Mouse (Mus musculus): ENCODE data around the gene Ttc23. TPM values are rescaled to one million over a fixed set of nuclear protein-coding genes. Genes with fewer than 3 reads are reported as not detected.
A peak's percentile ranks its signal among the peaks of the same experiment; 100 is the strongest.

Ttc23 gene
- total RNA-seq, 2 experiments from 2014 or later, result 9.0 TPM

DNA sequence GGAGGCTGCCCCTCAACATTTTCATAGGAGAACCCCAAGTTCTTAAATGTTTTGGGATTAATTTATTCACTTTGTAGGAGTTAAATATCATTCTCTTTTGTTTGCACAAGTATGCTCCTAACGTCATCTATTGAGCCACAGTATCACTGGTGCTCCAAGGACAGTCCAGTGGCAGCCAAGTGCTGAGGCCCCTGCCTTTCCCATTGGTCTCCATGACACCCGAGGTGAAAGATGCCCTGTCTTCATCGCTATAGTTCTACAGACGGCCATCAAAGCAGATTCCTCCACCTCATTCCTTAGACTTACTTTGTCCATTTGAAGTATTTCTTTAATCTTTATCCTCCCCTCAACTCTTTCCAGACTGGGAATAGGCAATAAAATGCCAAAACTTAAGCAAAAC, 77.3 kb downstream of the Ttc23 start:
- no peak for DNase-seq (ENCODE audit: extremely low spot score in 1 of 2, low spot score in 2 of 2)
- intact Hi-C loops (cut with DNase I), result no loop called here

- intact Hi-C loops (cut with DNase I), result no loop called here
- no peak for DNase-seq (ENCODE audit: extremely low spot score in 1 of 2, low spot score in 2 of 2)
These were observed 77.8 kb downstream of the Ttc23 start for GRCm38 (mm10) chr7:67725016-67725415.

DNA sequence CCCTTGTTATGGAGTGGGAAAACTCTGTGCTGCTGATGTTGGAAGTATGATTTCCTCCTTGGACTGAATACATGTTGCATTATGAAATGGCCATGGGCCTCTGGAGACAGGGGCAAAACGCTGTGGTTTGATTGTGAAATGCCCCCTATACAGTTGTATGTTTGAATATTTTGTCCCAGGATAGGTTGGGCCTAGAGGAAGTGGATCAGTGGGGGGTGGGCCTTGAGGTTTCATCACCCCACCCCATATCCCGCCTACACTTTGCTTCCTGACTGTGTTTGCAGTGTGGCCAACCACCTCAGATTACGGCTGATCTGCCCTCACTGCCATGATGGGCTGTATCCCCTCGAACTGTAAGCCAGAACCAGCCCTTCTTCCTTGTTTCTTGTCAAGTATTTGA, 81.0 kb downstream of the Ttc23 start:
- DNase-seq (ENCODE audit: extremely low spot score in 1 of 2, low spot score in 2 of 2), result no peak
- intact Hi-C loops (cut with DNase I), result no loop called here

GRCm38 (mm10) chr7:67728809-67729208, 81.6 kb downstream of the Ttc23 start:
- DNase-seq (ENCODE audit: extremely low spot score in 1 of 2, low spot score in 2 of 2), result no peak
- intact Hi-C loops (cut with DNase I), result no loop called here

DNA sequence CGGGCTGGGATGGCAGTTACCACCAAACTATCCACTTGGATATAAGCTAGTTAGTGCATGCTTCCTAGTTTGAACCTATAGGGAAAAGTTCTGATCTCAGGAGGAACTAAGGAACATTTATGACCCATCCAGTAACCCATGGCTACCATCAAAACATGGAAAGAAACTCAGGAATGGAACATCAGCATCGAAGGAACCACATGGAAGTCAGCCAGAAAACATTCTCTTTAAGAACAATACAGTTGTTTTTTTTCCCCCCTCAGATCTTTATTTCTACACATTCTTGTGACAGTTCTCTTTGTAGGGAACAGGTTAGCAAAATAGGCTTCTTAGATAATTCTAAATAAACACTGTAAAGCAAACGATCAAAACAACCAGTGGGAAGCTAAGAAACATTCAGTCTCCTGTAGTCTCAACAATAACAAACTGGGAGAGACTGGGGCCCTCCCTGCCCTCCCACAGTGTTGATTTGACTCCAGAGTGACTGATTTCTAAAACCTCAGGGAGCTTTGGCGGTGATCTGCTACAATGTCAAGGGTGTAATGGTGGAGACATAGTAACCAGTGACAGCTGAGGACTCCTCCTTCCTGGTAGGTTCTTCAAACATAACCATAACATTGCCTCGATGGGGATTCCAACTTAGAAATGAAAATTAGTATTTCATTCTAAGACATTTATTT, 83.4 kb downstream of the Ttc23 start:
- intact Hi-C loops (cut with DNase I), result no loop called here
- peak in 1 of 2 experiments; percentile 65 for DNase-seq (ENCODE audit: extremely low spot score in 1 of 2, low spot score in 2 of 2)

GRCm38 (mm10) chr7:67732276-67732675, 85.1 kb downstream of the Ttc23 start:
- intact Hi-C loops (cut with DNase I), result no loop called here
- no peak for DNase-seq (ENCODE audit: extremely low spot score in 1 of 2, low spot score in 2 of 2)

GRCm38 (mm10) chr7:67740382-67740781, 93.2 kb downstream of the Ttc23 start:
- intact Hi-C loops (cut with DNase I), result no loop called here
- no peak for DNase-seq (ENCODE audit: extremely low spot score in 1 of 2, low spot score in 2 of 2)

DNA sequence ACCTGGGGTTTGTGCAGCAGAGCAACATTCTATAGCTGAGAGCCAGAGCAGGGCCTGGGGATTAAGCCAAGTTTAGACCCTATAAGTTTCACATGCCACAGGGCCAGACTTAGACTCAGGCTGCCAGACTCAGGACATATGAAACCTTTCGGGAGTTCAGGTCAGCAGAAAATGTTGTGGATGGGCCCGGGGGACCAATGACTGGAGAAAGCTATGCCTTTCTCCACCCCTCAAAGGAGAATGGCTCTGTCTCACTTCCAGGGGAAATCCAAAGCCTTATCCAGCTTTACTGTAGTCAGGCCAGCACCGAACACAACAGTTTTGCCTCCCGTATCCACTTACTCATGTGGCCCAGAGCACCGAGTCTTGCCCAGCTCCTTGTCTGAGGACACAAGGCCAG, 93.6 kb downstream of the Ttc23 start:
- intact Hi-C loops (cut with DNase I), result no loop called here
- no peak for DNase-seq (ENCODE audit: extremely low spot score in 1 of 2, low spot score in 2 of 2)

- intact Hi-C loops (cut with DNase I), result no loop called here
- no peak for DNase-seq (ENCODE audit: extremely low spot score in 1 of 2, low spot score in 2 of 2)
These were observed 94.5 kb downstream of the Ttc23 start for GRCm38 (mm10) chr7:67741706-67742105.

DNA sequence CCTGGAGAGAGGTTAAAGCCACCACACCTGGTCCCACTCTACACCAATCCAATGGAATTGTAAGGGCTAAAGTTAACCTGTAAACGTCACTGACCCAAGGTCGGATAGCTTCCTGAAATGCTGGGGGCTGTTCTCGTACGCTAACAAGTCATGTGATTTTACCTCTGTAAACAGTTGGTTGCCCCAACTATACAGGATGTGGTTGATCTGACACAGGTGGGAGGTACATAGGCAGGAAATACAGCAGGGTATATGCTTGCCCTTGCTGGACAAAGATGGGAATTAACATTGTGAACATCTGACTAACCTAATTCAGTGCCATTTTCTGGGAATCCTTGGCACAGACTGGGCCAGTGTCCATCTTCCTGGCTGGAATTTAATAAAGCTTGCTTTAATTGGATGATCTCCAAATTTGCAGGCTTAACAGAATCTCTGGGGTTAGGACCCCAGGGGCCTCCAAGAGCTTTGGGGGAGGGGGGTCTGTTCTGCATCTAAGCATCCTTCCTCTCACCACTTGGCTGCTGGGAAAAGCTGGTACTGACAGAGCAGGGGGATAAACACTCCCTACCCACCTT, 100.6 kb downstream of the Ttc23 start:
- DNase-seq (ENCODE audit: extremely low spot score in 1 of 2, low spot score in 2 of 2), result no peak
- intact Hi-C loops (cut with DNase I), result no loop called here

DNA sequence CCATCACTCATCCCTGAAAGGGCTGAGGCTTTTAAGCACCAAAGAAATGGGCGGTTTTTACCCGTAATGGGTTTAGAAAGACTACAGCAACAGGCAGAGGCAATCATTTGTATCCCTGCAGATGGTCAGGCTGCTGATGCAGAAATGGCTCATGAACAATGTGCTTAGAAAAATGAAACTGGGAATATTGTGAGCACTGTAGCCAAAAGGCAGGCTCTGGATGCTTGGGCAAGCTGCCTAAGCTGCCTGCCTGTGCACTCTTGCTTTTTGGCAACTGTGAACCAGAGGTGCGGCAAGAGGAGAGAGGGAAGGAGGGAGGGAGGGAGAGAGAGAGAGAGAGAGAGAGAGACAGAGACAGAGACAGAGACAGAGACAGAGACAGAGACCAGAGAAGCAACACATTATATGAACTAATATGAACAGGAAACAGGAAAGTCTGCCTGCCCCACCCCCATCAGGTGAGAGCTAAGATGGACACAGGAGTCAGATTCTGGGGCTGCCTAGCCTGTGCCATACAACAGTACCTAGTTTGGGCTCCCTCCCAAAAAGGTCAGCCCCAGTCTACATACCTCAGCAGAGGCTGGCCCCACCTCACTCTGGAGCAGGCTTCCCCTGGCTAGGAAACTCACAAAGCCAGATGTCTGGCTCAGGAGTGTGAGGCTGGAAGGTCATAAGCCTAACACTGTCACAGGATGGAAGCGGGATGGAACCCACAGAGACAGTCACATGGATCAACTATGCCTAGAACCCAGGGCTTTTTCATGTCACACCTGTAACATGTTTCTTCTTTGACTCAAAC, 102.4 kb downstream of the Ttc23 start:
- no peak for DNase-seq (ENCODE audit: extremely low spot score in 1 of 2, low spot score in 2 of 2)
- intact Hi-C loops (cut with DNase I), result no loop called here

DNA sequence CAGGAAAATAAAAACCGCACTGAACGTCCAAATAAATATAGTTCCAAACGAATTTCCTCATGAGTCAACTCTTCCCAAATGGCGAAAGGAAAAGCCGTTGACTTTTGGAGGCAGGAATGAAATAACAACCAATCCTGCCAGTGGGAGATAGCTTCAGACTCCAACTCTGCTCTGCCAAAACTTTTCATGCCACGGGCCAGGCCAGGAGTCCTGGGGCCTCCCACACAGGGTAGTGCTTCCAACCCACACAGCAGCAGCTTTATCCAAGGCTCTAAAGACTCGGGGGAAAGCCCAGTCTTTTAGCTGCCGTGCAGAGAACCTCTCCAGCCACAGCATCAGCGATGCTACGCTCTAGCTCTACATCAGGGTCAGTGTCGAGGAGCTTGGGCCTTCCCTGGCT, 107.4 kb downstream of the Ttc23 start:
- intact Hi-C loops (cut with DNase I), result no loop called here
- DNase-seq (ENCODE audit: extremely low spot score in 1 of 2, low spot score in 2 of 2), result no peak

GRCm38 (mm10) chr7:67755366-67755765, 108.2 kb downstream of the Ttc23 start:
- intact Hi-C loops (cut with DNase I), result no loop called here
- no peak for DNase-seq (ENCODE audit: extremely low spot score in 1 of 2, low spot score in 2 of 2)

DNA sequence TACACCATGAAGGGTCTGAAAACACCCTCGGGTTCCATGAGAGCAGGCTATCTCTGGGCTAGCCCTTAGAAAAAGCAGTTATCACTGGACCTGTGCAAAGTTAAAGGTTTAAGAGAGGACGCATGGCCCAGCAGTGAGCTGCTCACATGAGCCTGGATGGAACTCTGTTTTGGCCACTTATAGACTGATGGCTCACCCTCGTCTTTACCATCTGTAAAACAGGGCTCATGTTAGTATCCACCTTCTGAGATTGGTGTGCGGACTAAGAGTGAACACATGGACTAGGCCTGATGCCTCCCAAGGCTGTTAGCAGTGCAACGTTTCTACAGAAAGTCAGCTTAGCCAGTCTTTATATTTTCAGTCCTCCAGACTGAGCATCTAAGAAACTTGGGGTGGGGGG, 109.4 kb downstream of the Ttc23 start:
- intact Hi-C loops (cut with DNase I), result no loop called here
- DNase-seq (ENCODE audit: extremely low spot score in 1 of 2, low spot score in 2 of 2), result no peak

DNA sequence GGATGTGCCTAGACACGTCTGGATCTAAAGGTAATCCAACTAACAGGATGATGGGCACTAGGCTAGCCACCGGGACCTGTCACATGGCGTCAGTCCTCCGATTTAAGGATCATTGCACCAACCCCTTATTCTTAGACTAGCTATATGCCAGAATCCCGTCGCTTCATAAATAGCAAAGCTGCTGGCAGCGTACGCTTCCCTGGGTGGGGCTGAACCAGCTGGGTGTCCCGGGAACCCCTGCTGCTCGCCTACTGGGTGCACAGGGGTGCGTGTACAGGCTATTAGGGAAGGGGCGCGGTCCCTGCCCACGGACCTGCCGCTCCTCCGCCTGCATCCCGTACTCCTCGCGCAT, 111.3 kb downstream of the Ttc23 start:
- DNase-seq (ENCODE audit: extremely low spot score in 1 of 2, low spot score in 2 of 2), result no peak
- intact Hi-C loops (cut with DNase I), result no loop called here

DNA sequence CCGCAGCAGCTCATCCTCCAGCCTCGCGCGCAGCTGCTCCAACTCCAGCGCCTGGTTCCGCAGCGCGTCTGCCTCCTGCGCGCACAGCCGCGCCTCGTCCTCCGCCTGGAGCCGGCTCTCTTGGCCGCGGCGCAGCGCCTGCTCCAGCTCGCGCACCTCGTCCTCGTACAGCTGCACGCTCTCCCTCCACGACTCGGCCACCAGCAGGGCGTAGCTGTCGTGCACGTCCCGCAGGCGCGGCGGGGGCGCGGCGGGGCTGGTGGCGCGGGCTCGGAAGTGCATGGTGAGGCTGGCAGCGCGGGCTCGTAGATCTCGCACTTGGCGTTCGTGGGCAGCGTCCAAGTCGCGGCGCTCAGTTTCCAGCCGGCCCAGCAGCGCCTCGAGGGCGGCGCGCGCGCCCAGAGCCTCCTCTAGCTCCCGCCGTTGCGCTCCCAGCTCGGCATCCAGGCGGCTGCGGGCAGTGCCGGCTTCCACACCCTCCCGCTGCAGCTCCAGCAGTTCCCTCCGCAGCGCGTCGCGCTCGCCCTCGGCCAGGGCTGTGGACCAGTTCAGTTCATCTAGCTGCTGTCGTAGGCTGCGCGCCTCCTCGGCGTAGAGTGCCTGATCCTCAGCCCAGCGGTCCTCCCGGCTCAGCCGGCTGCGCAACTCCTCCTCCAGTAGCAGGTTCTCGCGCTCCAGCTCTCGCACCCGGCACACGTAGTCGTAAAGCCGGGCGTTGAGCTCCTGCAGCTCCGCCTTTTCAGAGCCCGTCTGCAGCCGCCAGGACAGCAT, 111.8 kb downstream of the Ttc23 start:
- peak; percentile 63 to 81 for DNase-seq (ENCODE audit: extremely low spot score in 1 of 2, low spot score in 2 of 2)
- intact Hi-C loops (cut with DNase I), result loop anchor here (1.0 kb wide), 1 partner anchor 87 kb away; no protein-coding TSS in a partner anchor

DNA sequence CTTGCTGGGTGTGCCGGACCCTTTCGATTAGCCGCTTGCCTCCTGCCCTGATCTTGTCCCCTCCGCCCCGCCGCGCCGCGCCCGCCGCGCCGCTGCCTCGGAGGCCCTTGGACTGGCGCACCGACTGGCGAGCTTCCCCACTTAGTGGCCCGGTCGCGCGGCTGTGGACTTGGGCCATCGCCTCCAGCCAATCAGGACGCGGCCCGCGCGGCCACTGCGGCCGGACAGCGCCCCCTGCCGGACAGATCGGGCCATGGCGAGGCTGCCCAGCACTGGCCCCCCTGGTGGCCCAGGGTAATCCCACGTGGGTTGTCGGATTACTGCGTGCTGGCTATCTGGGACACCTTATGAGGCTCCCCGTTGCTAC, 112.4 kb downstream of the Ttc23 start, which contains the start of gene Synm:
TSS of gene Synm (minus strand) at position 114 of the 367 bp plus-strand sequence.
- peak; percentile 79 to 93 for DNase-seq (ENCODE audit: extremely low spot score in 1 of 2, low spot score in 2 of 2)
- intact Hi-C loops (cut with DNase I), result loop anchor here (1.0 kb wide), 1 partner anchor 87 kb away; no protein-coding TSS in a partner anchor

DNA sequence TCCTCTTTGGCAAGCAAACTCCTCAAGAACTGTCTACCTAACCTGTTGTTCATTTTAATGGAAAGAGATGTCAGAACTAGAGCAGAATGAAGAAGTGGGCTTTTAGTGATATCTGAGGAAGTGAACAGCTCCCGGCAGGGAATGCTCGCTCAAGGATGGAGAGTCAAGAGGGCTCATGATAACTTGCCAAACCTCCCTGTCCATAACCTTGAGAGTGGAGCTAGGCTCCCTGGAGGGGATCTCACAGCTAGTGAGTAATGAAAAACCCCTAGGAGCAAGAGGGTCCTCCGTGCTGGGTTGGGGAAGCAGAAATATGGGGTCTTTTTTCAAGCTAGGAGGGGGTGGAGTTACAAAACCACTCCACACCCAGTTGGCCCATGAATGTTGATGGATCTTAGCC, 116.4 kb downstream of the Ttc23 start:
- no peak for DNase-seq (ENCODE audit: extremely low spot score in 1 of 2, low spot score in 2 of 2)
- intact Hi-C loops (cut with DNase I), result no loop called here

- no peak for DNase-seq (ENCODE audit: extremely low spot score in 1 of 2, low spot score in 2 of 2)
- intact Hi-C loops (cut with DNase I), result no loop called here
These were observed 120.9 kb downstream of the Ttc23 start for GRCm38 (mm10) chr7:67768125-67768524.

Data from left cerebral cortex, postnatal 10 days (tissue).